Mouse (Mus musculus): ENCODE measurements around the gene Itih3. TPM values are rescaled to one million over a fixed set of nuclear protein-coding genes. Genes with fewer than 3 reads are reported as not detected.
A peak's percentile ranks its signal among the peaks of the same experiment; 100 is the strongest.

Gene Itih3
- polyA plus RNA-seq, 1 experiment from 2014 or later = 15.7 TPM

GRCm38 (mm10) chr14:30875130-30875865 lies 48.3 kb downstream of the Itih3 start:
- Histone ChIP-seq H3K4me3 (replicated peaks; ENCODE audit: low read length) (no peak overlapping the region), H3K27me3 (ENCODE audit: control insufficient read depth, insufficient read depth, low read length) (no peaks in the 10 kb centered on the region), H3K4me1 (ENCODE audit: control insufficient read depth, insufficient read depth, low read length) (peaks cover 18% of the 10 kb centered on the region), H3K36me3 (ENCODE audit: control insufficient read depth, insufficient read depth, low read length) (no peaks in the 10 kb centered on the region; the same call in 1 of the 2 replicates), H3K4me2 (ENCODE audit: low read depth, low read length) (no peak overlapping the region), H3K9ac (ENCODE audit: low read length) (no peak overlapping the region), H3K27ac (ENCODE audit: low read length) (0 out of 2 replicates have a peak overlapping the region, but pooled peaks have one; percentile 19), H3K9me3 (replicated peaks; ENCODE audit: control insufficient read depth, low read length) (no peaks in the 10 kb centered on the region)
- WGBS = 72% methylated on average over 12 of the region's 12 CpGs
- ATAC-seq (ENCODE audit: insufficient read depth, low FRiP score) = no peak

- Histone ChIP-seq H3K27ac (ENCODE audit: low read length) (no peak overlapping the region), H3K4me2 (ENCODE audit: low read depth, low read length) (no peak overlapping the region), H3K9me3 (replicated peaks; ENCODE audit: control insufficient read depth, low read length) (no peaks in the 10 kb centered on the region), H3K27me3 (ENCODE audit: control insufficient read depth, insufficient read depth, low read length) (no peaks in the 10 kb centered on the region), H3K9ac (ENCODE audit: low read length) (peak overlapping the region; percentile 13; the same call in 1 of the 2 replicates), H3K36me3 (ENCODE audit: control insufficient read depth, insufficient read depth, low read length) (no peaks in the 10 kb centered on the region; the same call in 1 of the 2 replicates), H3K4me1 (ENCODE audit: control insufficient read depth, insufficient read depth, low read length) (peaks cover 7% of the 10 kb centered on the region), H3K4me3 (replicated peaks; ENCODE audit: low read length) (no peak overlapping the region)
- ATAC-seq (ENCODE audit: insufficient read depth, low FRiP score) = no peak
- WGBS = 80% methylated on average over 18 of the region's 18 CpGs
Observed at GRCm38 (mm10) chr14:30874095-30874700, 49.4 kb downstream of the Itih3 start.

- Histone ChIP-seq H3K4me2 (ENCODE audit: low read depth, low read length) (no peak overlapping the region), H3K4me1 (ENCODE audit: control insufficient read depth, insufficient read depth, low read length) (no peaks in the 10 kb centered on the region), H3K9ac (ENCODE audit: low read length) (no peak overlapping the region), H3K36me3 (ENCODE audit: control insufficient read depth, insufficient read depth, low read length) (no peaks in the 10 kb centered on the region; the same call in 1 of the 2 replicates), H3K4me3 (replicated peaks; ENCODE audit: low read length) (no peak overlapping the region), H3K27ac (ENCODE audit: low read length) (peak overlapping the region; percentile 72), H3K27me3 (ENCODE audit: control insufficient read depth, insufficient read depth, low read length) (no peaks in the 10 kb centered on the region), H3K9me3 (replicated peaks; ENCODE audit: control insufficient read depth, low read length) (no peaks in the 10 kb centered on the region)
- whole genome bisulfite sequencing = 65% methylated on average over 25 of the region's 25 CpGs
- peak; percentile 44; the same call in 1 of the 2 replicates for ATAC-seq (ENCODE audit: insufficient read depth, low FRiP score)
Observed at GRCm38 (mm10) chr14:30870206-30871147, 53.1 kb downstream of the Itih3 start.

GRCm38 (mm10) chr14:30869391-30869801 lies 54.2 kb downstream of the Itih3 start:
- Histone ChIP-seq H3K27ac (ENCODE audit: low read length) (peak overlapping the region; percentile 72), H3K4me2 (ENCODE audit: low read depth, low read length) (no peak overlapping the region), H3K27me3 (ENCODE audit: control insufficient read depth, insufficient read depth, low read length) (no peaks in the 10 kb centered on the region), H3K9ac (ENCODE audit: low read length) (no peak overlapping the region), H3K36me3 (ENCODE audit: control insufficient read depth, insufficient read depth, low read length) (no peaks in the 10 kb centered on the region; the same call in 1 of the 2 replicates), H3K4me1 (ENCODE audit: control insufficient read depth, insufficient read depth, low read length) (no peaks in the 10 kb centered on the region), H3K9me3 (replicated peaks; ENCODE audit: control insufficient read depth, low read length) (no peaks in the 10 kb centered on the region), H3K4me3 (replicated peaks; ENCODE audit: low read length) (no peak overlapping the region)
- ATAC-seq (ENCODE audit: insufficient read depth, low FRiP score) = no peak
- 79% methylated on average over 8 of the region's 8 CpGs for WGBS

GRCm38 (mm10) chr14:30868826-30869225 lies 54.7 kb downstream of the Itih3 start:
- 79% methylated on average over 10 of the region's 10 CpGs for WGBS
- no peaks in the 10 kb centered on the region for H3K4me1 ChIP-seq (ENCODE audit: control insufficient read depth, insufficient read depth, low read length)
- no peak overlapping the region for H3K4me3 ChIP-seq (replicated peaks; ENCODE audit: low read length)
- H3K4me2 ChIP-seq (ENCODE audit: low read depth, low read length) = no peak overlapping the region
- no peak overlapping the region for H3K27ac ChIP-seq (ENCODE audit: low read length)
- no peak for ATAC-seq (ENCODE audit: insufficient read depth, low FRiP score)
- no peak overlapping the region for H3K9ac ChIP-seq (ENCODE audit: low read length)
- H3K9me3 ChIP-seq (replicated peaks; ENCODE audit: control insufficient read depth, low read length) = no peaks in the 10 kb centered on the region
- no peaks in the 10 kb centered on the region for H3K27me3 ChIP-seq (ENCODE audit: control insufficient read depth, insufficient read depth, low read length)
- H3K36me3 ChIP-seq (ENCODE audit: control insufficient read depth, insufficient read depth, low read length) = no peaks in the 10 kb centered on the region; the same call in 1 of the 2 replicates

GRCm38 (mm10) chr14:30867042-30867441 lies 56.5 kb downstream of the Itih3 start:
- Histone ChIP-seq H3K36me3 (ENCODE audit: control insufficient read depth, insufficient read depth, low read length) (no peaks in the 10 kb centered on the region), H3K27me3 (ENCODE audit: control insufficient read depth, insufficient read depth, low read length) (no peaks in the 10 kb centered on the region), H3K4me3 (replicated peaks; ENCODE audit: low read length) (no peak overlapping the region), H3K4me1 (ENCODE audit: control insufficient read depth, insufficient read depth, low read length) (peaks cover 8% of the 10 kb centered on the region; the same call in 1 of the 2 replicates), H3K27ac (ENCODE audit: low read length) (no peak overlapping the region), H3K9ac (ENCODE audit: low read length) (no peak overlapping the region), H3K9me3 (replicated peaks; ENCODE audit: control insufficient read depth, low read length) (no peaks in the 10 kb centered on the region), H3K4me2 (ENCODE audit: low read depth, low read length) (no peak overlapping the region)
- ATAC-seq (ENCODE audit: insufficient read depth, low FRiP score) = 0 out of 2 replicates have a peak, but pooled peaks have one; percentile 42
- 22% methylated on average over 5 of the region's 5 CpGs for WGBS

GRCm38 (mm10) chr14:30865311-30865710 lies 58.2 kb downstream of the Itih3 start:
- peaks cover 15% of the 10 kb centered on the region; the same call in 1 of the 2 replicates for H3K4me1 ChIP-seq (ENCODE audit: control insufficient read depth, insufficient read depth, low read length)
- no peak overlapping the region for H3K4me3 ChIP-seq (replicated peaks; ENCODE audit: low read length)
- no peaks in the 10 kb centered on the region for H3K27me3 ChIP-seq (ENCODE audit: control insufficient read depth, insufficient read depth, low read length)
- WGBS = 79% methylated on average over 3 of the region's 3 CpGs
- no peak overlapping the region for H3K9ac ChIP-seq (ENCODE audit: low read length)
- no peak overlapping the region for H3K27ac ChIP-seq (ENCODE audit: low read length)
- H3K9me3 ChIP-seq (replicated peaks; ENCODE audit: control insufficient read depth, low read length) = no peaks in the 10 kb centered on the region
- no peaks in the 10 kb centered on the region for H3K36me3 ChIP-seq (ENCODE audit: control insufficient read depth, insufficient read depth, low read length)
- H3K4me2 ChIP-seq (ENCODE audit: low read depth, low read length) = no peak overlapping the region
- no peak for ATAC-seq (ENCODE audit: insufficient read depth, low FRiP score)

- no peak for ATAC-seq (ENCODE audit: insufficient read depth, low FRiP score)
- Histone ChIP-seq H3K4me3 (replicated peaks; ENCODE audit: low read length) (no peak overlapping the region), H3K9me3 (replicated peaks; ENCODE audit: control insufficient read depth, low read length) (no peaks in the 10 kb centered on the region), H3K4me2 (ENCODE audit: low read depth, low read length) (no peak overlapping the region; the same call in 1 of the 2 replicates), H3K27me3 (ENCODE audit: control insufficient read depth, insufficient read depth, low read length) (no peaks in the 10 kb centered on the region), H3K36me3 (ENCODE audit: control insufficient read depth, insufficient read depth, low read length) (no peaks in the 10 kb centered on the region), H3K4me1 (ENCODE audit: control insufficient read depth, insufficient read depth, low read length) (peaks cover 15% of the 10 kb centered on the region; the same call in 1 of the 2 replicates), H3K27ac (ENCODE audit: low read length) (no peak overlapping the region), H3K9ac (ENCODE audit: low read length) (0 out of 2 replicates have a peak overlapping the region, but pooled peaks have one; percentile 2)
- 65% methylated on average over 9 of the region's 9 CpGs for WGBS
Observed at GRCm38 (mm10) chr14:30862368-30862767, 61.2 kb downstream of the Itih3 start.

Data from stomach, embryonic 16.5 days (tissue).